Mouse (Mus musculus): ENCODE measurements around the gene Cdh1. TPM values are rescaled to one million over a fixed set of nuclear protein-coding genes. Genes with fewer than 3 reads are reported as not detected.

Gene Cdh1
- total RNA-seq, 2 experiments from 2014 or later, result 0.37 to 0.54 TPM

DNA sequence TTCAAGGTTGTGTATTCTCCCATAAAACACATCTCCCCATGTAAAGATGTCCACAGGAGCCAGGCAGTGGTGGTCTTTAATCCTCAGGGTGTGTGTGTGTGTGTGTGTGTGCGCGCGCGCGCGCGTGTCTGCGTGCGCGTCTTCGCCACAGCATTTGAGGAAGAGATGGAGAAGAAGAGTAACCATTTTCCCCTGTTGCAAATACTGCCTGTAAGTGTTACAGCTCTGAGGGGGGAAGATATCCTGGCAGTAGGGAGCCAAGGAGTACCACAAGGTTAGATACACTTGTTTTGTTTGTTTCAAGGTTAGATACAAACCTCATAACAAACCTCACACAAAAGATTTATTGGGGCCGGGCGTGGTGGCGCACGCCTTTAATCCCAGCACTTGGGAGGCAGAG, 71.2 kb downstream of the Cdh1 start:
- Histone ChIP-seq H3K4me3 (no peak overlapping the region), H3K27ac (no peak overlapping the region)
- TF ChIP-seq CTCF (conservative IDR thresholded peaks at IDR 0.05), result no peak
- DNase-seq (ENCODE audit: low spot score in 2 of 2), result no peak

DNA sequence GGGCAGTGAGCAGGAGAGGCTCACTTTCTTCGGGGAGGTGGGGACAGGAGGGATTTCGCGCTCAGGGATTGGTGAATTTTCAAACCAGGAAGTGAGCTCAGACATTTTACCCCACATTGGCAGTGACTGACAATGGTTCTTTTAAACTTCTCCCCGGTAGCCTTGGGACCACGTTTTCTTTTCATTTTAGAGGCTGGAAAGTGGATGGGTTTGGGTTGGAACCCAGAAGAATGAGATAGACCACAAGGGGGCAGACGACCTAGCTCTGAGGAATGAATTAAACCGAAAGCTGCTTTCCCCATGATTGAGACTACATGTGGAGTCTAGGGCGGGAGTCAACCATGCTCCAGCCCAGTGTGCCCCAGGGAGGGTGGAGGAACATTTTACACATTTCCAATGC, 71.7 kb downstream of the Cdh1 start:
- DNase-seq (ENCODE audit: low spot score in 2 of 2), result no peak
- no peak overlapping the region for H3K27ac ChIP-seq
- no peak overlapping the region for H3K4me3 ChIP-seq
- TF ChIP-seq CTCF (conservative IDR thresholded peaks at IDR 0.05), result peak; percentile 54

DNA sequence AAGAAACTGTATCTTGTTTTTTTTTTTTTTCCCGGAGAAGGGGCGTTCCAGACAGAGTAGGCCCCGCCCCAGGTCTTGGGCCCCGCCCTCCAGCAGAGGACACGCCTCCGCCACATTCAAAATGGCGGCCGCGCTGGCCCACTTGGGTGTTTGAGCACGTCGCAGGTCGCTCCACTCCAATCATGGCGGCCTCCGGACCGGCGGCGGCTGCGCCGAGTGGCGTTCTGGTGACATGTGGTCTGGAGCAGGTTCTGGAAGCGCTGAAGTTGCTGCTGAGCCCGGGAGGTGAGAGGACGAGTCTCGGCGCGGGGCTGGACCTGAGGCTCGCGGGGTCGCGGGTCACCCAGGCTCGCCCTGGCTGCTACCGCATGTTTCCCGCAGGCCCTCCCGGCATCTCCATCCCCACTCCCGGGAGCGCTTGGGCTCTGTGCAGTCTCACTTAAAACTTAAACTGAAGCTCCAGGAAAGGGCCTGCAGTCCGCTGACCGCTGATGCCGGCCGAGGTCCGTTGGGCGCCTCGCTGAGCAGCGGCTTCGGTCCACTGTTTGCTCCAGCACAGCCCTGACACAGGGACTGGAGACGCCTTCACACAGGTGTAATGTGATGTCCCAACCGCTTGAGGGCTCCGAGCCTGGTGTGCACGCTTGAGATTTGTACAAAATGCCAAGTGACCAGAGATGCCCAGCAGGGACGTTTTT, 80.0 kb downstream of the Cdh1 start, which contains the start of gene Tango6:
Tango6 (plus strand) TSS at position 98 of the 698 bp plus-strand sequence.
- H3K4me3 ChIP-seq, result peak within 1 kb of the TSS; percentile 93
- peak within 1 kb of the TSS; percentile 91 for H3K27ac ChIP-seq
- TF ChIP-seq CTCF (conservative IDR thresholded peaks at IDR 0.05), result peak; percentile 88
- DNase-seq (ENCODE audit: low spot score in 2 of 2), result peak; percentile 91 to 93

DNA sequence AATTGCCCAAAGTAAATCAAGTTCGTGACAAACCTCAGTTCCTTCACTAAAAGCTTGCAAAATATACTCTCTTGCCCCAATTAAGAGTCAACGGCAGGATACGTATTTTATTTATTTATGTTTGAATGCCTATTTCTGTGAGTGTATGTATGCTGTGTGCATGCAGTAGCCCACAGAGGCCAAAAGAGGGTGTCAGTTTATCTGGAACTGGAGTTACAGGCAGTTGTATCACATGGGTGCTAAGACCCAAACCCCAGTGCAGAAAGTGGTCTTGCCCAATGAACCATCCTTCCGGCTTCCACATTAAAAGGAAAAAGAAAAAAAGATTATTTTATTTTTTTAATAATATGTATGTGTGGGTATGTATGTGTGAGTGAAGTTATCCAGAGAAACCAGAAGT, 81.2 kb downstream of the Cdh1 start:
- no peak for TF ChIP-seq CTCF (conservative IDR thresholded peaks at IDR 0.05)
- no peak overlapping the region for H3K27ac ChIP-seq
- H3K4me3 ChIP-seq, result no peak overlapping the region
- DNase-seq (ENCODE audit: low spot score in 2 of 2), result no peak

DNA sequence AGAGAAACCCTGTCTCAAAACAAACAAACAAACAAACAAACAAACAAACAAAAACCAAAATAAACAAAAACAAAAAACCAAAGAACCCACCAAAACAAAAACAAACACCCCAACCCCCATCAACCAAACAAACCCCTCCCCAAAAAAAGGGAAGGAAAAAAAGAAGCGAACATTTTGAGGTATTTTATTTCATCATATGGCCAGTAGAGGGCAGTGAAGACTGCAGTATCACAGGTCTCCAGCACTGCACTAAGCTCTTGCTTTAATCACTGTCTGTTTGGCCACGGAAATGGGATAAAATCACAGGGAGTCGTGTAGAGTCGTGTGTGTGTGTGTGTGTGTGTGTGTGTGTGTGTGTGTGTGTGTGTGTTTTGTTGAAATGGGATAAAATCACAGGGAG, 84.3 kb downstream of the Cdh1 start:
- Histone ChIP-seq H3K4me3 (no peak overlapping the region), H3K27ac (no peak overlapping the region)
- DNase-seq (ENCODE audit: low spot score in 2 of 2), result peak; percentile 27 to 33
- TF ChIP-seq CTCF (conservative IDR thresholded peaks at IDR 0.05), result peak; percentile 75

DNA sequence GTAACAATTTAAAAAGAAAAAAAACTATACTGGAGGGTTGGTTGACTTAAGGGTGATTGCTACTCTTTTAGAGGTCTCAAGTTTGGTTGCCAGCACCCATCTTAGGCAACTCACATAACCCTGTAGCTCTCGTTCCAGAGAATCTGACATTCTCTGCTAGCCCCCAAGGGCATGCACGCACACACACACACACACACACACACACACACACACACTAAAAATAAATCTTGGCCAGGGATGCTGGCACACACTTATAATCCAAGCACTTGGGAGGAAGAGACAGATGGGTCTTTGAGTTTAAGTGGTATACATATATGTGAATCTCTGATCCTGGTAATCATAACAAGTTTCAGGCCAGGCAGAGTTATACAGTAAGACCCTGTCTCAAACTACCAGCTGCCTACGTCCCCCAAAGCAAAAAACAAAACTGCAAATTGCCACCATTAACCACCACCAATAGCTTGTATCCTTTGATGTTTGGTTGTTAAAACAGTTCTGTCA, 94.6 kb downstream of the Cdh1 start:
- no peak for TF ChIP-seq CTCF (conservative IDR thresholded peaks at IDR 0.05)
- Histone ChIP-seq H3K4me3 (no peak overlapping the region), H3K27ac (no peak overlapping the region)
- no peak for DNase-seq (ENCODE audit: low spot score in 2 of 2)

DNA sequence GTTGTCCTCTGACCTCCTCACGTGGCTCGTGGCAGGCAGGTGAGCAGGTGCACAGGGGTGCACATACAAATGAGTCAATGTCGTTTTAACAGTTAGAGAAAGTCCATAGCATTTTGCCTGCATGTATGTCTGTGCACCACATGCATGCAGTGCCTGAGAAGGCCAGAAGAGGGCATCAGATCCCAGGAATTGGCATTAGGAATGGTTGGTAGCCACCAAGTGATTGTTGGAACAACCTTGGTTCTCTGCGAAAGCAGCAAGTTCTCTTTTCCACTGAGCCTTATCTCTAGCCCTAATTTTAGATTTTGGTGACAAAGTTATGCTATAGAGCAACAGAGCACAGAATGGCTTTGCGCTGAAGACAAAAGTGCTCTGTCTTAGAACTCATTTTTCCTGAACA, 96.4 kb downstream of the Cdh1 start:
- TF ChIP-seq CTCF (conservative IDR thresholded peaks at IDR 0.05), result peak; percentile 91
- H3K27ac ChIP-seq, result no peak overlapping the region
- no peak overlapping the region for H3K4me3 ChIP-seq
- DNase-seq (ENCODE audit: low spot score in 2 of 2), result peak; percentile 37 to 78

DNA sequence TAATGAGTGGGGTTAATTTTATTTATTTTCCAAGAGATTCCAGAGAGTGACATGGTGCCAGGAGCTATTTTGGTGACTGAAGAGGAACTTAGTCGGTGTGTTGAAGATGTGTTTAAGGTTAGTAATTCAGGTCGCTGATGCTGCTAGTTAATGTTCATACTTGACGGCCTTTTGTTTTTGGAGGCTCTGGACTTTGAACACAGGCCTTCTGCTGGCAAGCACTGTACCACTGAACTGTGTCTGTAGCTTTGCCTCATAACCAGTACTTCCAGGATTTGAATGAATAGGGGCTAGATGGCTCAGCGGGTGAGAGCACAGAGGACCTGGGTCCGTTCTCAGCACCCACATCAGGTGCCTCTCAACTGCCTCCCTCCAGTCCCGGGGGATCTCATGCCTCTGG, 97.0 kb downstream of the Cdh1 start:
- TF ChIP-seq CTCF (conservative IDR thresholded peaks at IDR 0.05), result no peak
- no peak for DNase-seq (ENCODE audit: low spot score in 2 of 2)
- no peak overlapping the region for H3K27ac ChIP-seq
- H3K4me3 ChIP-seq, result no peak overlapping the region

DNA sequence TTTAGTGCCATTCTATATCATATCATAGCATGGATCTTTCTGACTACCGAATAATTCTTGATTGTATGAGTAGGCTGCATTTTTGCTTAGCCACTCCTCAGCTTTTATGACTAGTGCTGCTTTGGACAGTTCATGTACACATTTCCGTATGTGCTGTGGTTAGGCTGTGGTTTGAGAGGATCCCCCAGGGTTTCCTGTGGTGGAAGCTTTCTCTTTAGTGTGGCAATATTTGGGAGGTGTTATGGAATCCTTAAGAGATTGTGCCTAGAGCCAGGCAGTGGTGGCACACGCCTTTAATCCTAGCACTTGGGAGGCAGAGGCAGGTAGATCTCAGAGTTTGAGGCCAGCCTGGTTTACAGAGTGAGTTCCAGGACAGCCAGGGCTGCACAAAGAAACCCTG, 98.2 kb downstream of the Cdh1 start:
- no peak for DNase-seq (ENCODE audit: low spot score in 2 of 2)
- Histone ChIP-seq H3K27ac (no peak overlapping the region), H3K4me3 (no peak overlapping the region)
- no peak for TF ChIP-seq CTCF (conservative IDR thresholded peaks at IDR 0.05)

DNA sequence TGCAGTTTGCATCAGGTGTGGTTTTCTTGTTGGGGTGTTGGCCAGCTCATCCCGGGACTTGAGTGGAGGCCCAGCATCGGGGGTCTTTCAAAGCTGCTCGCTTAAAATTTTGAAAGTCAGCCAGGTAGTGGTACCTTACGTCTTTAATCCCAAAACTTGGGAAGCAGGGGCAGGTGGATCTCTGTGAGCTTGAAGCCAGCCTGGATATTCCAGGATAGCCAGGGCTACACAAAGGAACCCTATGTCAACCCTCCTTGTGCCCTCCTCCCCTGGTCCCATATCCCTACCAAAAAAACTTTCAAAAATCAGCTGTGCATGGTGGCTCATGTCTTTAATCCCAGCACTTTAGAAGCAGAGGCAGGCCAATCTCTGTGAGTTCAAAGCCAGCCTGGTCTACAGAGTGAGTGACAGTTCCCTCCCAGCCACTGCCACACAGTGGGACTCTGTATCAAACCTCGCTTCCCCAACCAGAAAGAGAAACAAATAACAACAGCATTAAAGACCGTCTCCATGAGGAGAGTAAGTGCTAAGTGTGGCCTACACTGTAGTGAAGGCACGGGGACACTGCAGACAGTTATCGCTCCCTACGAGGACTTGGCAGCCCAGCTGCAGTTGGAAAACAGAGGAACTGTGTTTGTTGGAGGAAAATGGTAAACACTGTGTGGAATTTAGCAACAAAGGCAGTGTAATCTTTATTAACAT, 101.2 kb downstream of the Cdh1 start:
- Histone ChIP-seq H3K27ac (peak overlapping the region; percentile 53), H3K4me3 (peak overlapping the region; percentile 30; the same call in 1 of the 2 replicates)
- DNase-seq (ENCODE audit: low spot score in 2 of 2), result no peak
- TF ChIP-seq CTCF (conservative IDR thresholded peaks at IDR 0.05), result no peak

DNA sequence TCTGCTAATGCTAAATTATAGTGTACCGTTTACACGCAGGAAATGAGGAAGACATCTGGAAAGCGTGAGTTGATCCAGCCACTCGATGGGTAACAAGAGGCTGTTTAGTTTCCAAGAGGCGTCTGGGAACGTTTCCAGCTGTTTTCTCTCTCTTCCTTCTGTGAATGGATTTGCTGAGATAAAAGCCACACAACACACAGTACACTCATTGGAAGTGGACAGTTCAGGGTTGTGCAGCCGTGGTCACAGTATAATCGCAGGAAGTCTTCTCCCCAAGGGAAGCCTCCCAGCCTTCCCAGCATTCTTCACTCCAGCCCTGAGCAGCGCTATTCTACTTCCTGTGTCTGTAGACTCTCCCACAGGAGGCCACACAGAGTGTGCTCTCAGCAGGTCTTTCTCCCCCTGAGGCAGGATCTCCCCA, 101.8 kb downstream of the Cdh1 start:
- no peak for TF ChIP-seq CTCF (conservative IDR thresholded peaks at IDR 0.05)
- DNase-seq (ENCODE audit: low spot score in 2 of 2), result no peak
- peak overlapping the region; percentile 30; the same call in 1 of the 2 replicates for H3K4me3 ChIP-seq
- H3K27ac ChIP-seq, result peak overlapping the region; percentile 53

DNA sequence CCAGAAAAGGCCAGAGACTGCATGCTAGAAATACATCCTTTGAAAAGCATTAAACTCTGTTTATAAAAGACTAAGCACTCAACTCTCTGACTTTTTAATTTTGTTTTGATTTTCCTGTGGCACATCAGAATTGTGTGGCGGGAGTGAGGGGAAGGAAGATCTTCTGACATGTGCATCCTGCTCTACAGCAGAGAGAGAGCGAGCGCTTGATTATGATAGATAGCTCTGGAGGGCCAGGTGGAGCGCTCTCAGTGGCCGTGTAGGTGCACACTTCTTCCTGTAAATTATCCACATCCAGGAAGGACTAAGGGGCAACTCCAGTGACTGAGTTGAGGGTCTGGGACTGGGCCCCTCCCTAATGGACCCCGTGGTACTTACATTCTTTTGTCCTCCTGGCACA, 103.0 kb downstream of the Cdh1 start:
- no peak for DNase-seq (ENCODE audit: low spot score in 2 of 2)
- no peak for TF ChIP-seq CTCF (conservative IDR thresholded peaks at IDR 0.05)
- Histone ChIP-seq H3K4me3 (no peak overlapping the region), H3K27ac (no peak overlapping the region)

DNA sequence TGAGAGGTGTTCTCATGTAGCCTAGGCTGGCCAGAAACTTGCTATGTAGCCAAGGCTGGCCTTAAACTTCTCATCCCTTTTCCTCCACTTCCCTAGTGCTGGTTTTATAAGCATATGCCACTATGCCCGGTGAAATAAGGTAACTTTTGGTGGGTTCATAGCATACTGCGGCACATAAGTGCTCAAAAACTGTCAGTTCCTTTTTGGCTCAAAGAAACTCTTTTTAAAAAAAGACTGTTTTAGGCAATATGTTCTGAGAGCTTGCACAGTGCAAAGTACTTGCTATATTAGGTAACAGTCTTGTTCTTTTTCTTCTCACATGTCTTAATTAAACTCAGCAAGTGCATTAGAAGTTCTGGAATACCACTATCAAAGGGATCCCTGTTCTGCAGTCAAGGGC, 106.9 kb downstream of the Cdh1 start:
- TF ChIP-seq CTCF (conservative IDR thresholded peaks at IDR 0.05), result no peak
- Histone ChIP-seq H3K4me3 (no peak overlapping the region), H3K27ac (no peak overlapping the region)
- no peak for DNase-seq (ENCODE audit: low spot score in 2 of 2)

DNA sequence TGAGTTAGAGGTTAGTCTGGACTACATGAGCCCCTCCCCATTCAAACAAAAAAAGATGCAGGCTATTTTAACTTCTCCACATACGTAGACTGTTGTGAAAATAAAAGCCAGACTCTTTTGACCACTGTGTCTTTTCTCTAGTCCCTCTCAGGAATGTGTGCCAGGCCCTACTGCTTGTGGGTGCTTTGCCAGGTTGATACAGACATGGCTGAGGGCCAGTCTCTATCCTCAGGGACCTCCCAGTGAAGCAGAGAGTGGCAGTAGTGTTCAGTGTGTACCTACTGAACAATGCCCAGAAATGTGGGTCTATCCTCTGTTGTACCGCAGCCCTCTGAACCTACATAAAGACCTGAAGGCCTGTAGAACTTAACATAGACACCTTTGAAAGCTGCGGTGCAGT, 109.3 kb downstream of the Cdh1 start:
- DNase-seq (ENCODE audit: low spot score in 2 of 2), result no peak
- no peak for TF ChIP-seq CTCF (conservative IDR thresholded peaks at IDR 0.05)
- H3K27ac ChIP-seq, result no peak overlapping the region
- no peak overlapping the region for H3K4me3 ChIP-seq

All from layer of hippocampus, adult 2 months (tissue).